Mouse (Mus musculus) induced T-regulatory cell, adult 2 months (primary cell): ENCODE data around the gene AC109138.7.

Experiments used
- DNase-seq: peaks from one replicate; pipeline ENCODE4 v3.0.0-alpha.2; 2012; ENCODE audit warnings: low read depth

Gene AC109138.7

GRCm38 (mm10) chr19:4214071-4214770, at the start of gene AC109138.7, which contains the start of gene Clcf1:
Gene AC109138.7, plus strand, starts transcription at chr19:4214357.
Gene Clcf1, plus strand, starts transcription at chr19:4214238.
- peak; percentile 92 for DNase-seq

DNA sequence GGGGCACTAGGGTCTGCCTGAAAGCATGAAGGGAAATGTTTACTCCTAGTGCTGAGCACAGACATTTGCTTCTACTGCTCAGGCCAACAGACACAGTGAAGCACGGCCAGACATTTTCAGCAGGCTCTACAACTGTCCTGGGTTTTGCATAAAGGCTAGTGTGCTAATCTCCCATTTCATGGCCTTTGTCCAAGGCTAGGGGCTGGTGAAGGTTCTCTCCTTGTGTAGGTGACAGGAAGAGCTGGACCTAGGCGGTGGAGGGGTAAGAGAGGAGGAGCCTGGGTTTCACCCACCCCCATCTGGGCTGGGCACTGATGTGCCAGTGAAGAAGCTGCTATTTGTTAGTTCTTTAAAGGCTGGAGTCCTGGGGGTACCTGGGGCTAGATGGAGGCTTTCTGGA, 49.4 kb upstream of the AC109138.7 start:
- no peak for DNase-seq

DNA sequence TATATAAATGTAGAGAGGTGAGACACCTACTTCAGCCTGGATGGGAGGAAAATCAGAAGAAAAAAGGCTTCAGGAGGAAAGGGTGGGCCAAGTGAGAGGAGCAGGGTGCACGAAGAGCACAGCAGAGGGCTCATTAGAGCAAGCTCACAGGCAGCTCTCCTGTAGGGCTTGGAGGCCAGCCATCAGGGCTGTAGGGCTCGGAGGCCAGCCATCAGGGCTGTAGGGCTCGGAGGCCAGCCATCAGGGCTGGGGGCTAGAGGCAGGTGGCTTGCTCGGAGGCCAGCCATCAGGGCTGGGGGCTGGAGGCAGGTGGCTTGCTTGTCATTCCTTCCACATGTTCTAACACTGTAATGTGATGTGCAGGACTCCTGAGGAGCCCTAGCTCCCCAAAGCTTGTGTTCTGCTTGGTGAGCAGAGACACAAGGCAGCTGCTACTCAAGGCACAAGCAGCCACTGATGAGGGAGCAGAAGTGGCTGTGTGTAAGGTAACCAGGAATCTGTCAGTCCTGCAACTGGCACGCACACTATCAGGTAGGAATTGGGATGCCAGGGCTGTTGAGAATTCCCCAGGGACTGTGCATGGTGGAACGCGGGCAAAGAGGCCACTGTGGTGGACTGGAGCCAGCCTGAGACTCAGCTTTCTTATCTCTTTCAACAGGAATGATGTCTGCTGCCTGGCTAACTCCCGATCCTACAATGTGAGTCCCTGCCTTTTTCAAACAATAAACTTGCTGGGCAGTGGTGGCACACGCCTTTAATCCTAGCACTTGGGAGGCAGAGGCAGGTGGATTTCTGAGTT, 47.3 kb upstream of the AC109138.7 start:
- DNase-seq = no peak

GRCm38 (mm10) chr19:4169378-4169784, 44.8 kb upstream of the AC109138.7 start:
- DNase-seq = peak; percentile 99

DNA sequence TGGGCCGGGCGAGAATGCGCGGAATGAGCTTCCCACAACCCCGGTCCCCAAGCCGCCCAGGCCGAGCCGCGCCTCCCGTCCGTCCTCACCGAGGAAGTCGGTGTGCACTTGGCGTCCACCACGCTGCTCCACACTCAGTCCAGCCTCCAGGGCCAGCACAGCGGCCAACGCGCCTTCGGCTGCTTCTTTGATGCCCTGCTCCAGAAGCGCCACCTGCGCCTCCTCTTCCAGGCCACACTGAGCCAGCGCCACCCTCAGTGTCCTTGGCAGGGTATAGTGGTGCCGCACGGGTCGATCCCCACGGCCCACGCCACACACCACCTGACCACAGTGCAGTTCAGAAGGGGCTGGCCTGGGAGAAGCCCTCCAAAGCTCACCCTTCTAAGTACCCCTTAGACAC, 44.3 kb upstream of the AC109138.7 start:
- DNase-seq = no peak

- no peak for DNase-seq
These were observed 43.3 kb upstream of the AC109138.7 start for GRCm38 (mm10) chr19:4170723-4171392.

- DNase-seq = no peak
These were observed 42.5 kb upstream of the AC109138.7 start for GRCm38 (mm10) chr19:4171393-4172290.

- DNase-seq = no peak
These were observed 41.2 kb upstream of the AC109138.7 start for GRCm38 (mm10) chr19:4172925-4173324.

GRCm38 (mm10) chr19:4175368-4175947, 38.7 kb upstream of the AC109138.7 start, which contains the start of gene Carns1:
Gene Carns1, minus strand, starts transcription at chr19:4175479.
- no peak for DNase-seq

DNA sequence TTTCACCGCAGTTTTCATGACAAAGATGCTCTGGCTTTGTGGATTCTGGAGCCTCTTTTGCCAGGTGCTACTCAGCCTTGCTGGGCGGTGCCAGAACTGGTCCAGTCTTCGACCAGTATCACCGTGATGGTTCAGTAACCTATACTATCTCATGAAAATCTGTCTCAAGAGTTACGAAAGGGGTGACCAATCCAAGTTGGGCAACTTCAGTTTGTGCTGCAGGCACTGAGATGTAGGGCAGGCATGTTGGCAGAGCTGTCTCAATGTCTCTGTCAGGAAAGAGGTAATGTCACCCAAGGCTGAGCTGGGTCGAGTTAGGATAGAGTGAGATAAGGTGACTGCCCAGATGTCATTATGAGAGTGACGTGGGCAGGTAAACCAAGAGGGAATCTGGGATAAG, 33.7 kb upstream of the AC109138.7 start:
- DNase-seq = no peak

DNA sequence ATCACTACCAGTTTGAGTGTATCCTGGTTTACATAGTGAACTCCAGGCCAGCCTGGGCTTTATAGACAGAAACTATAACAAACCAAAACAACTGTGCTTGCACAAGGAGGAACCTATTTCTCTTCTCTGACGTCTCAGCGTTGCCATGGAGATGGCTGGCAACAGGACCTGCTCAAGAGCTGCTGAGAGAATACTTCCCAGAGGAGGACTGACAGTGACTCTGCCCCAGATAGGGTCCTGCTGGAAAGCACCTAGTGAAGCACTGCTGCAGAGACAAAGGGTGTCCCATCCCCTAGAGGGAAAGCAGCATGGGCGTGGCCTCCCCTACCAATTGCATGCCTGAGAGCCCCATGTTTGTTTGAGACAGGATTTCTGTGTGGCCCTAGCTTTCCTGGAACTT, 32.3 kb upstream of the AC109138.7 start:
- peak; percentile 87 for DNase-seq

DNA sequence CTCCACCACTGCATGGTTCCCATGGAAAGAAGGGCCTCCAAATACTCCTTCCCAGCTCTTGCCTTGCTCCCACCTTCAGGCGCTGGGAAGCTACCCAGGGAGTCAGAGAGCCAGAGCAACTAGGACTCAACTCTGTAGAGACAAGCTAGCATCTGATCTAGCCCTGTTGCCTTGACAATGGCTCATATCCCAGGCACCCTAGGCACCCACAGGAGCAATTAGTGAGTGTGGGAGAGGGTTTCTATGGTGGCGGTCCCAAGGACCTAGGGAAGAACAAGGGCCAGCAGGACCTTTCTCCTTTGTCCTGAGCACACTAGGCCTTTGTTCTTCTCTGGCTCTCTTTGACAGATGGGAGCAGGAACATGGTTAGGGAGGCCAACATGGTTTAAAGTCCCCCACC, 30.5 kb upstream of the AC109138.7 start:
- no peak for DNase-seq

- peak; percentile 92 for DNase-seq
These were observed 28.9 kb upstream of the AC109138.7 start for GRCm38 (mm10) chr19:4184976-4185975.

GRCm38 (mm10) chr19:4187303-4187702, 26.9 kb upstream of the AC109138.7 start:
- no peak for DNase-seq

DNA sequence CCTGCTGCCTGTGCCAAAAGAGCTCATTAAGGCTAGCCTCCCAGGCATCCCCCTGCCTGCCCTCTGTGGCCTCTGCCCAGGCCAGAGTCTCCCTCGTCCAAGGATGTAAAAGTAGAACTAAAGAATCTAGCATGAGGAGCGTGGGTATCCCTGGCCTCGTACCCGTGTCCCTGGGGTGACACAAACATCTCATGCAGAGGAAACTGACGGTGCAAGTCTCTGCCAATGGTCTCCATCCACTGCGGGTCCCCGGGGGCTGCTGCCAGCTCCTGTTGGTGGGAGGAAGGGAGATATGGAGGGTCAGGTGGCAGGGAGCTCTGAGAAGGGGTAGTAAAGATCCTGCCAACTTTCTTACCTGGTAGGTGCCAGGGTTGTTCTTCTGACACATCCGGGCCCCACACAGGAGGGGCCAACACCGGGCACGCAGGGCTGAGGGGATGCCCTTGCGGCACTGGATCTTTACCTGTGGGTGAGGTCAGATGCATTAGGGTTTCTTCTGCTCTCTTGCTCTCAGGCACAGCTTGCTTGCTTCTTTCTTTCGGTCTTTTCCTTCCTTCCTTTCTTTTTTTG, 25.0 kb upstream of the AC109138.7 start:
- peak; percentile 68 for DNase-seq

- peak; percentile 89 for DNase-seq
These were observed 23.3 kb upstream of the AC109138.7 start, which contains the start of gene Tbc1d10c for GRCm38 (mm10) chr19:4190831-4191334. Gene Tbc1d10c, minus strand, starts transcription at chr19:4191284.

- DNase-seq = peak; percentile 98
These were observed 22.5 kb upstream of the AC109138.7 start, which contains the start of gene Ppp1ca for GRCm38 (mm10) chr19:4191528-4192250. Gene Ppp1ca, plus strand, starts transcription at chr19:4192065.

DNA sequence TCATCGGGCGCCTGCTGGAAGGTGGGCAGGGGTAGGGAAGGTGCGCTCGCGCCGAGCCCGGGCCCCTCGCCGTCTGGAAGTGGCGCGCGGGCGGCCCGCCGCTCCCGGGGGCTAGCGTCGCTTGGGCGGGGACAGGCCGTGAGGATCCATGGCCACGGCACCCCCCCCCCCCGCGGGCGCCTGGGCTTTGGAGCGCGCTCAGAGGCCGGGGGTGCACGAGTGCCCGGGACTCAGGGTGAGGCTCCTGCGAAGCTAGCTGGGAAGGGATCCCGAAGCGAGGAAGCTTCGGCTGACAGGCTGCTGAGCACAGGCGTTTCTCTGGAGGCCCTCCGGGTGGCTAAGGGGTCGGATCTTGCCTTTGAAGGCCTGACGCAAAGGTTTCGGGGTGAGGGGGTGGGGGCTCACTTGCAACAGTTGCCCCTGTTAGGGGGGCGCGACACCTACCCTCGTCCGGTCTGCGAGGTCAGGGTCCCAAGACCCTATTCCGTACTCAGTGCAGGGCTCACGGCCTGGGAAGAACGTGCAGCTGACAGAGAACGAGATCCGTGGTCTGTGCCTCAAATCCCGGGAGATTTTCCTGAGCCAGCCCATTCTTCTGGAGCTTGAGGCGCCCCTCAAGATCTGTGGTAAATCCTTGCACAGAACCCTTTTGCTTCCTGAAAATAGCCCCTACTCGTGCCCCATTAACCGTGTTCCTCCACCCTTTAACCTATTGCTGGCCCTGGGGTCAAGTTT, 21.7 kb upstream of the AC109138.7 start:
- no peak for DNase-seq
